Mouse (Mus musculus) heart, embryonic 10.5 days (tissue): ENCODE data around the gene Glmn. TPM values are rescaled to one million over a fixed set of nuclear protein-coding genes. Genes with fewer than 3 reads are reported as not detected.

Experiments
- DNase-seq: peaks from one replicate; pipeline ENCODE4 v3.0.0-alpha.2; 2017; ENCODE audit warnings: low spot score
- H3K27ac ChIP-seq: fragments of 300-500 bp; sonication (generic); 2 replicates; pipeline ENCODE4 v1.5.1; 2016; ENCODE audit warnings: mild to moderate bottlenecking
- H3K27me3 ChIP-seq: fragments of 300-500 bp; sonication (generic); 2 replicates; pipeline ENCODE4 v1.6.1; 2016; ENCODE audit warnings: mild to moderate bottlenecking; ENCODE audit not compliant: poor library complexity, insufficient read depth, severe bottlenecking
- H3K36me3 ChIP-seq: fragments of 300-500 bp; sonication (generic); 2 replicates; pipeline ENCODE4 v1.6.1; 2016; ENCODE audit warnings: mild to moderate bottlenecking, moderate library complexity
- H3K4me1 ChIP-seq: fragments of 300-500 bp; sonication (generic); 2 replicates; pipeline ENCODE4 v1.6.1; 2016; ENCODE audit warnings: mild to moderate bottlenecking
- H3K4me3 ChIP-seq: fragments of 300-500 bp; sonication (generic); 2 replicates; pipeline ENCODE4 v1.5.1; 2016; ENCODE audit warnings: mild to moderate bottlenecking, moderate library complexity
- H3K9me3 ChIP-seq: fragments of 300-500 bp; sonication (generic); 2 replicates; pipeline ENCODE4 v1.6.1; 2016; ENCODE audit warnings: mild to moderate bottlenecking, moderate library complexity
- WGBS: fragments of 180-500 bp; shearing (Covaris S2); methylation state at CpG from one replicate; pipeline ENCODE4 v1.1.7; 2016; 5-methylcytosine and 5-hydroxymethylcytosine counted together
- polyA plus RNA-seq: library from polyadenylated mRNA; unstranded; fragments of >200 nt; fragmentation: Nextera tagmentation; extraction: Ambion mirVana; gene quantifications from 2 replicates; pipeline ENCODE4 v1.2.1, GENCODE M21; 2016

Glmn gene
- 27.2 and 30.6 TPM in 2 replicates for polyA plus RNA-seq

- peak; percentile 96 for DNase-seq
- H3K4me3 ChIP-seq = peak within 1 kb of the TSS; percentile 77
- H3K27ac ChIP-seq = peak within 1 kb of the TSS; percentile 95
- no peaks in the 10 kb centered on the region for H3K27me3 ChIP-seq
- under 1% methylated on average over 46 of the region's 64 CpGs for WGBS
- no peaks in the 10 kb centered on the region for H3K9me3 ChIP-seq
- peaks cover 24% of the 10 kb centered on the region for H3K36me3 ChIP-seq
- 0 out of 2 replicates have a peak, but pooled peaks cover 3% of the 10 kb centered on the region for H3K4me1 ChIP-seq
Observed at GRCm38 (mm10) chr5:107597301-107598077, at the start of gene Glmn, which contains the start of gene Rpap2. Gene Glmn, minus strand, starts transcription at chr5:107597888. Gene Rpap2, plus strand, starts transcription at chr5:107597373.

GRCm38 (mm10) chr5:107645935-107646334, 48.2 kb upstream of the Glmn start:
- 78% methylated on average over 2 of the region's 2 CpGs for WGBS
- H3K4me3 ChIP-seq = no peak overlapping the region
- H3K36me3 ChIP-seq = peaks cover 12% of the 10 kb centered on the region; the same call in 1 of the 2 replicates
- H3K4me1 ChIP-seq = no peaks in the 10 kb centered on the region
- no peaks in the 10 kb centered on the region for H3K9me3 ChIP-seq
- no peak overlapping the region for H3K27ac ChIP-seq
- no peaks in the 10 kb centered on the region for H3K27me3 ChIP-seq
- no peak for DNase-seq

GRCm38 (mm10) chr5:107644595-107644994, 46.9 kb upstream of the Glmn start:
- H3K36me3 ChIP-seq = peaks cover 12% of the 10 kb centered on the region; the same call in 1 of the 2 replicates
- no peaks in the 10 kb centered on the region for H3K27me3 ChIP-seq
- H3K4me3 ChIP-seq = no peak overlapping the region
- DNase-seq = no peak
- H3K4me1 ChIP-seq = no peaks in the 10 kb centered on the region
- no peaks in the 10 kb centered on the region for H3K9me3 ChIP-seq
- H3K27ac ChIP-seq = no peak overlapping the region
- 54% methylated on average over 2 of the region's 2 CpGs for WGBS

- Histone ChIP-seq H3K27me3 (no peaks in the 10 kb centered on the region), H3K9me3 (no peaks in the 10 kb centered on the region)
- DNase-seq = no peak
Observed at GRCm38 (mm10) chr5:107638366-107638765, 40.7 kb upstream of the Glmn start.

GRCm38 (mm10) chr5:107637106-107637505, 39.4 kb upstream of the Glmn start:
- DNase-seq = no peak
- H3K9me3 ChIP-seq = no peaks in the 10 kb centered on the region
- H3K4me1 ChIP-seq = no peaks in the 10 kb centered on the region
- 56% methylated on average over 1 of the region's 1 CpGs for WGBS
- H3K36me3 ChIP-seq = 0 out of 2 replicates have a peak, but pooled peaks cover 9% of the 10 kb centered on the region
- no peak overlapping the region for H3K27ac ChIP-seq
- no peaks in the 10 kb centered on the region for H3K27me3 ChIP-seq
- H3K4me3 ChIP-seq = no peak overlapping the region

More at GRCm38 (mm10) chr5:107638366-107638765, 40.7 kb upstream of the Glmn start:
- WGBS = 94% methylated on average over 8 of the region's 8 CpGs
- Histone ChIP-seq H3K4me1 (no peaks in the 10 kb centered on the region), H3K36me3 (0 out of 2 replicates have a peak, but pooled peaks cover 13% of the 10 kb centered on the region), H3K27ac (no peak overlapping the region), H3K4me3 (no peak overlapping the region)

GRCm38 (mm10) chr5:107633651-107634050, 36.0 kb upstream of the Glmn start:
- H3K4me1 ChIP-seq = no peaks in the 10 kb centered on the region
- DNase-seq = no peak
- H3K36me3 ChIP-seq = peaks cover 31% of the 10 kb centered on the region
- H3K27me3 ChIP-seq = no peaks in the 10 kb centered on the region
- no peak overlapping the region for H3K4me3 ChIP-seq
- no peaks in the 10 kb centered on the region for H3K9me3 ChIP-seq
- no peak overlapping the region for H3K27ac ChIP-seq
- WGBS = 93% methylated on average over 4 of the region's 4 CpGs

GRCm38 (mm10) chr5:107621327-107621726, 23.6 kb upstream of the Glmn start:
- H3K27ac ChIP-seq = no peak overlapping the region
- no peaks in the 10 kb centered on the region for H3K27me3 ChIP-seq
- 88% methylated on average over 3 of the region's 3 CpGs for WGBS
- H3K4me1 ChIP-seq = no peaks in the 10 kb centered on the region
- DNase-seq = no peak
- H3K4me3 ChIP-seq = no peak overlapping the region
- peaks cover 54% of the 10 kb centered on the region for H3K36me3 ChIP-seq
- H3K9me3 ChIP-seq = no peaks in the 10 kb centered on the region

GRCm38 (mm10) chr5:107617986-107618385, 20.3 kb upstream of the Glmn start:
- WGBS = 86% methylated on average over 6 of the region's 6 CpGs
- H3K27me3 ChIP-seq = no peaks in the 10 kb centered on the region
- peaks cover 60% of the 10 kb centered on the region for H3K36me3 ChIP-seq
- no peaks in the 10 kb centered on the region for H3K9me3 ChIP-seq
- H3K4me1 ChIP-seq = no peaks in the 10 kb centered on the region
- no peak overlapping the region for H3K4me3 ChIP-seq
- H3K27ac ChIP-seq = no peak overlapping the region
- DNase-seq = no peak

GRCm38 (mm10) chr5:107611224-107611623, 13.5 kb upstream of the Glmn start:
- H3K4me1 ChIP-seq = no peaks in the 10 kb centered on the region
- H3K36me3 ChIP-seq = peaks cover 41% of the 10 kb centered on the region; the same call in 1 of the 2 replicates
- 1% methylated on average over 2 of the region's 2 CpGs for WGBS
- no peaks in the 10 kb centered on the region for H3K27me3 ChIP-seq
- no peaks in the 10 kb centered on the region for H3K9me3 ChIP-seq
- DNase-seq = no peak
- no peak overlapping the region for H3K27ac ChIP-seq
- H3K4me3 ChIP-seq = no peak overlapping the region

GRCm38 (mm10) chr5:107598380-107598779, 692 bp upstream of the Glmn start:
- no peaks in the 10 kb centered on the region for H3K27me3 ChIP-seq
- H3K9me3 ChIP-seq = no peaks in the 10 kb centered on the region
- H3K36me3 ChIP-seq = peaks cover 26% of the 10 kb centered on the region
- 38% methylated on average over 4 of the region's 4 CpGs for WGBS
- 0 out of 2 replicates have a peak overlapping the region, but pooled peaks have one; percentile 95 for H3K27ac ChIP-seq
- peak overlapping the region; percentile 77 for H3K4me3 ChIP-seq
- 0 out of 2 replicates have a peak, but pooled peaks cover 3% of the 10 kb centered on the region for H3K4me1 ChIP-seq
- DNase-seq = no peak

- WGBS = 95% methylated on average over 9 of the region's 9 CpGs
- no peak overlapping the region for H3K27ac ChIP-seq
- H3K36me3 ChIP-seq = peaks cover 73% of the 10 kb centered on the region
- no peaks in the 10 kb centered on the region for H3K27me3 ChIP-seq
- no peak for DNase-seq
- no peaks in the 10 kb centered on the region for H3K4me1 ChIP-seq
- H3K9me3 ChIP-seq = no peaks in the 10 kb centered on the region
- H3K4me3 ChIP-seq = no peak overlapping the region
Observed at GRCm38 (mm10) chr5:107569148-107569547, 28.5 kb downstream of the Glmn start.

- H3K4me1 ChIP-seq = no peaks in the 10 kb centered on the region
- no peak overlapping the region for H3K4me3 ChIP-seq
- peaks cover 66% of the 10 kb centered on the region for H3K36me3 ChIP-seq
- no peak overlapping the region for H3K27ac ChIP-seq
- no peak for DNase-seq
- H3K9me3 ChIP-seq = no peaks in the 10 kb centered on the region
- no peaks in the 10 kb centered on the region for H3K27me3 ChIP-seq
- WGBS = 84% methylated on average over 3 of the region's 3 CpGs
Observed at GRCm38 (mm10) chr5:107556969-107557368, 40.7 kb downstream of the Glmn start.

- H3K9me3 ChIP-seq = no peaks in the 10 kb centered on the region
- H3K27me3 ChIP-seq = no peaks in the 10 kb centered on the region
- H3K4me1 ChIP-seq = peaks cover 1% of the 10 kb centered on the region; the same call in 1 of the 2 replicates
- H3K36me3 ChIP-seq = peaks cover 57% of the 10 kb centered on the region
- no peak overlapping the region for H3K27ac ChIP-seq
- DNase-seq = no peak
- WGBS = 79% methylated on average over 5 of the region's 5 CpGs
- H3K4me3 ChIP-seq = no peak overlapping the region
Observed at GRCm38 (mm10) chr5:107554336-107554735, 43.4 kb downstream of the Glmn start.
